16 mouse cellular contexts compared by ENCODE assay signal in the genomic region with DNA sequence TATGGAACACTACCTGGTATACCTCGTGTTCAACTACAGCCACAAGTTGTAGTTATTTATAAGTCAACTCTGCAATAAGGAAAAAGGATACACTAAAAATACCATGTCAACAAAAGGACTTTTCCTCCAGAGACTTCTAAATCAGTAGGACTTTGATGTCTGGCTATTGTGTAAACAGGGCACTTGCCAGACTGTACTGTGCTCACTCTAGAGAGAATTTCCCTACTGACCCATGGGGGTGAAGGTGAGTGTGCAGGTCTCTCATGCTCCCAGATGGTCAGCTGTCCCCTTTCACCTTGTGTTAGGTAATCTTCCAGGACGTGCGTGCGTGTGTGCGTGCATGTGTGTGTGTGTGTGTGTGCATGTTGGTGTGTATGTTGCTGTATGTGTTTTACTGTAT.
DNase-seq lines count a peak whose midpoint lies in the region; ATAC-seq and TF ChIP-seq lines count a peak whose summit lies in the region.
"Had no signal": no experiment of that assay in that cellular context is flagged by ENCODE, and none has a peak within 500 bp of the region (broad histone marks: within the 10 kb centered on the region; RNA-seq: fewer than 3 reads in every experiment).

No protein-coding gene starts in this region.

- peak overlapping the region; percentile 82 for H3K27ac ChIP-seq in intestine, postnatal 0 days (ENCODE audit: low read depth, low read length)
- peak overlapping the region; percentile 68 for H3K27ac ChIP-seq in liver, embryonic 15.5 days (replicated peaks)
- H3K27ac ChIP-seq: forebrain, embryonic 10.5 days; heart, embryonic 13.5 days; neural tube, embryonic 15.5 days had no signal

- no peak overlapping the region for H3K4me3 ChIP-seq in intestine, postnatal 0 days (ENCODE audit: low read depth, low read length)
- H3K4me3 ChIP-seq in liver, embryonic 15.5 days (replicated peaks): no peak overlapping the region
- H3K4me3 ChIP-seq: forebrain, embryonic 10.5 days; heart, embryonic 13.5 days; neural tube, embryonic 15.5 days had no signal

- intact Hi-C loops in left cerebral cortex, postnatal 36 days (cut with DNase I): no loop called here

- H3K4me2 ChIP-seq in intestine, postnatal 0 days (replicated peaks; ENCODE audit: low read depth): no peak overlapping the region
- H3K4me2 ChIP-seq in liver, embryonic 15.5 days: no peak overlapping the region
- H3K4me2 ChIP-seq: heart, embryonic 13.5 days; neural tube, embryonic 15.5 days had no signal

- no peaks in the 10 kb centered on the region for H3K27me3 ChIP-seq in intestine, postnatal 0 days (replicated peaks; ENCODE audit: control insufficient read depth, insufficient read depth, low read length)
- H3K27me3 ChIP-seq in liver, embryonic 15.5 days: no peaks in the 10 kb centered on the region
- H3K27me3 ChIP-seq: heart, embryonic 13.5 days; neural tube, embryonic 15.5 days had no signal

- peak; percentile 4 for DNase-seq in adipocyte (ENCODE audit: low spot score)
- DNase-seq in kidney, postnatal 25 days: peak; percentile 63 to 85
- no peak for DNase-seq in cerebellum, adult 9-10 months
- DNase-seq in left cerebral cortex, postnatal 36 days (ENCODE audit: low spot score in 2 of 2): no peak
- no peak for DNase-seq in frontal cortex, adult 2 months (ENCODE audit: extremely low spot score in 1 of 2, low spot score in 1 of 2)
- DNase-seq: adrenal gland, adult 2 months; cerebellum, adult 18-20 months; gastrocnemius, postnatal 36 days; lung, adult 2 months; retina, postnatal 1 day; thymus, postnatal 25 days had no signal

- H3K36me3 ChIP-seq in intestine, postnatal 0 days (ENCODE audit: control insufficient read depth, insufficient read depth): no peaks in the 10 kb centered on the region
- H3K36me3 ChIP-seq in liver, embryonic 15.5 days (replicated peaks): no peaks in the 10 kb centered on the region
- H3K36me3 ChIP-seq: forebrain, embryonic 10.5 days; heart, embryonic 13.5 days; neural tube, embryonic 15.5 days had no signal

- 50% methylated on average over 5 of the region's 5 CpGs for WGBS in intestine, postnatal 0 days
- WGBS in liver, embryonic 15.5 days (ENCODE audit: insufficient replicate concordance): 58% methylated on average over 5 of the region's 5 CpGs

- peak; percentile 84 for ATAC-seq in intestine, postnatal 0 days
- ATAC-seq in liver, embryonic 15.5 days (ENCODE audit: insufficient read depth): peak; percentile 77

- no peak overlapping the region for H3K9ac ChIP-seq in intestine, postnatal 0 days (ENCODE audit: low read depth, low read length)
- H3K9ac ChIP-seq in liver, embryonic 15.5 days: no peak overlapping the region
- H3K9ac ChIP-seq: heart, embryonic 13.5 days; neural tube, embryonic 15.5 days had no signal

- no peaks in the 10 kb centered on the region for H3K4me1 ChIP-seq in intestine, postnatal 0 days (replicated peaks; ENCODE audit: control insufficient read depth, insufficient read depth, low read length)
- peaks cover 5% of the 10 kb centered on the region; the same call in 1 of the 2 replicates for H3K4me1 ChIP-seq in liver, embryonic 15.5 days (replicated peaks)
- H3K4me1 ChIP-seq: forebrain, embryonic 10.5 days; neural tube, embryonic 15.5 days had no signal

- H3K9me3 ChIP-seq in intestine, postnatal 0 days (ENCODE audit: control insufficient read depth): no peaks in the 10 kb centered on the region
- no peaks in the 10 kb centered on the region for H3K9me3 ChIP-seq in liver, embryonic 15.5 days (replicated peaks)
- H3K9me3 ChIP-seq: forebrain, embryonic 10.5 days; heart, embryonic 13.5 days; neural tube, embryonic 15.5 days had no signal

- no peak for TF ChIP-seq CTCF in intestine, postnatal 0 days (IDR thresholded peaks at IDR 0.05; ENCODE audit: low read depth)

Comparison
In these comparisons a context has a peak if more than half of its experiments do, and no peak if none do; other contexts are left out.
1. DNase-seq: peak in adipocyte (single experiment) and kidney, postnatal 25 days (2 of 2); none in cerebellum, adult 9-10 months (single experiment), left cerebral cortex, postnatal 36 days (0 of 2) and frontal cortex, adult 2 months (0 of 2).